Mouse (Mus musculus): Measurements from ENCODE around the gene Acsl1.

- TF ChIP-seq CTCF (IDR thresholded peaks at IDR 0.05; ENCODE audit: low read depth): no peak
- TF ChIP-seq EP300 (IDR thresholded peaks at IDR 0.05; ENCODE audit: low read depth): no peak
Measured at GRCm38 (mm10) chr8:46484077-46484476, 13.2 kb downstream of the Acsl1 start.
